Mouse (Mus musculus) forebrain, embryonic 14.5 days (tissue): ENCODE results near the gene Gpr18. TPM values are rescaled to one million over a fixed set of nuclear protein-coding genes. Genes with fewer than 3 reads are reported as not detected.

Experiments
- ATAC-seq: fragments of 200-750 bp; cut with Nextera tagmentation; 2 replicates; pipeline ENCODE4 v1.8.0; 2017; ENCODE audit warnings: mild to moderate bottlenecking, moderate library complexity
- DNase-seq: peaks from one replicate; pipeline ENCODE4 v3.0.0-alpha.2; 2015; ENCODE audit warnings: low spot score
- H3K27ac ChIP-seq: fragments of 300-500 bp; sonication (generic); 2 replicates; pipeline ENCODE4 v1.5.1; 2014; ENCODE audit warnings: low read depth, mild to moderate bottlenecking, control low read depth, low read length, moderate library complexity
- H3K27me3 ChIP-seq: fragments of 300-500 bp; sonication (generic); replicated peaks from 2 replicates; pipeline ENCODE4 v1.6.1; 2014; ENCODE audit warnings: low read length, control low read depth, mixed read lengths; ENCODE audit not compliant: control insufficient read depth, insufficient read depth
- H3K36me3 ChIP-seq: fragments of 300-500 bp; sonication (generic); 2 replicates; pipeline ENCODE4 v1.6.1; 2014; ENCODE audit warnings: low read length, control low read depth; ENCODE audit not compliant: control insufficient read depth, insufficient read depth
- H3K4me1 ChIP-seq: fragments of 300-500 bp; sonication (generic); 2 replicates; pipeline ENCODE4 v1.6.1; 2014; ENCODE audit warnings: antibody characterized with exemption, low read length, control low read depth; ENCODE audit not compliant: control insufficient read depth, insufficient read depth
- H3K4me2 ChIP-seq: fragments of 300-500 bp; sonication (generic); 2 replicates; pipeline ENCODE4 v1.6.1; 2014; ENCODE audit warnings: mild to moderate bottlenecking, control low read depth, low read length
- H3K4me3 ChIP-seq: fragments of 300-500 bp; sonication (generic); 2 replicates; pipeline ENCODE4 v1.5.1; 2014; ENCODE audit warnings: low read depth, low read length, control low read depth
- H3K9ac ChIP-seq: fragments of 300-500 bp; sonication (generic); 2 replicates; pipeline ENCODE4 v1.6.1; 2014; ENCODE audit warnings: mild to moderate bottlenecking, low read length, control low read depth, moderate library complexity
- H3K9me3 ChIP-seq: fragments of 300-500 bp; sonication (generic); replicated peaks from 2 replicates; pipeline ENCODE4 v1.6.1; 2016; ENCODE audit warnings: low read length, control low read depth, mixed read lengths; ENCODE audit not compliant: control insufficient read depth
- WGBS: fragments of 180-500 bp; shearing (Covaris S2); extraction: QIAGEN DNeasy Blood & Tissue Kit; methylation state at CpG from one replicate; pipeline ENCODE4 v1.1.7; 2014; 5-methylcytosine and 5-hydroxymethylcytosine counted together
- polyA plus RNA-seq: library from polyadenylated mRNA; unstranded; fragments of >200 nt; fragmentation: Nextera tagmentation; extraction: Ambion mirVana; gene quantifications from 2 replicates; pipeline ENCODE4 v1.2.1, GENCODE M21; 2014

Gpr18 gene
- polyA plus RNA-seq, 1 experiment from 2014 or later = not detected

DNA sequence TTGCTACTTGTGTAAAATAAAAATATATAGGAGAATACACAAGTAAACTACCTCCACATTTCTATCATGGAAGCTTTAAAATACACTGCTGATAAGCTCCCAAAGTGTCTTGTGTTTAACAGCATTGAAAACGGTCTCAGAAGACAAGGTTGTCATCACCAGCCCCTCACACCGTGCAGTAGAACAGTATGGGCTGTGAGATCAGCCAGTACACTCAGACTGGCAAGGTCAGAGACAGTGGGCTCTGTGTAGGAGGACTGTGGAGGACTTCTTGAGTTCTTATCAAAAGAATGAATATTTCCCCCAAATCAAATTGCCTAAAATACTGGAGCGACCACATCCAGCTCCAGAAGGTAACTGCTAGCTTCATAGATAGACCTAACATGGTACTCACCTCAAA, 24.0 kb upstream of the Gpr18 start:
- no peaks in the 10 kb centered on the region for H3K4me1 ChIP-seq
- no peak overlapping the region for H3K9ac ChIP-seq
- 0 out of 2 replicates have a peak, but pooled peaks cover 4% of the 10 kb centered on the region for H3K9me3 ChIP-seq
- H3K27me3 ChIP-seq = no peaks in the 10 kb centered on the region
- 92% methylated on average over 3 of the region's 3 CpGs for WGBS
- H3K27ac ChIP-seq = no peak overlapping the region
- no peak overlapping the region for H3K4me3 ChIP-seq
- H3K36me3 ChIP-seq = 0 out of 2 replicates have a peak, but pooled peaks cover under 1% of the 10 kb centered on the region
- DNase-seq (no peak), ATAC-seq (no peak)
- no peak overlapping the region for H3K4me2 ChIP-seq

DNA sequence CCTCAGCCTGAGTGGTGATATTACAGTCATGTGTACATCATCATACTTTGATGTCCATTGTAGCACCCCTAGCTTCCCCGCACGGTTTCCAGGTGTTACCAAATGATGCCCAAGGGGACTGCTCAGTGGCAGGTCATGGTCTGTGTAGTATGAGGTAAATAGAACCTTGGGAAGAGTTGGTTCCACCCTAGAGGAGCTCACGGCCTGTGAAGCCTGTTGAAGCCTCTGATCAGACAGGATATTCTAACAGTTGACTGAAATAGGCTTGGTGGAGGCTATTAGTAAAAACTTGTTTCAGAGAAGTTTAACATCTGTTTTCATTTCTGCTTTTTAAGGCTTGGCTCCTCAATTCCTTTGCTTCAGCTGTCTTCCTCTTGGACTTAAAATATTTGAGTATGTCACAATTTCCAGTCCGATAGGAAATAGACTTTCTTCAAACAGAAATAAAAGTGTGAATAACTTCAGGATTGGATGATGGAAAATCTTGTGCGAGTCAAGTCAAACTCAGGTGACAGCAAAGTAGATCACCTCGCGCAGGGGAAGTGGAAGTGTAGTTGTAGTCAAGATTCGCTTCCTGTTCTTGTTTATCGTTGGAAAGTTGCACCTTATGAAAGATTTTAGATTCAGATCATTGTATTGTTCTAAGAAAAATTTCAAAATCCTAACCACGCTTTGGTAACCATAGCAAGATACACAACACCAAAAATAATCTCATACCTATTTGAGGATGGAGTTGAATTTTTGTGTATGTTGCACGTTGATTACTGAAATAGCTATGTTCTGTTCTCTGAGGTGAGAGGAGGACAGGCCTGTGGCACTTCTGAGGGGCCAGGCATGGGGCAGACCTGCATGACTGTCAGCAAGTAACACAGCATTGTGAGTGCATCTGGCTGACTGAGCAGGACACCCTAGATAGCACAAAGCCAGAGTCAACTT, 22.9 kb upstream of the Gpr18 start:
- no peak overlapping the region for H3K27ac ChIP-seq
- H3K4me2 ChIP-seq = no peak overlapping the region
- no peak for ATAC-seq
- H3K9ac ChIP-seq = no peak overlapping the region
- H3K27me3 ChIP-seq = no peaks in the 10 kb centered on the region
- DNase-seq = no peak
- WGBS = 96% methylated on average over 11 of the region's 11 CpGs
- no peaks in the 10 kb centered on the region for H3K4me1 ChIP-seq
- 0 out of 2 replicates have a peak, but pooled peaks cover 4% of the 10 kb centered on the region for H3K9me3 ChIP-seq
- H3K36me3 ChIP-seq = peaks cover 9% of the 10 kb centered on the region
- H3K4me3 ChIP-seq = no peak overlapping the region

DNA sequence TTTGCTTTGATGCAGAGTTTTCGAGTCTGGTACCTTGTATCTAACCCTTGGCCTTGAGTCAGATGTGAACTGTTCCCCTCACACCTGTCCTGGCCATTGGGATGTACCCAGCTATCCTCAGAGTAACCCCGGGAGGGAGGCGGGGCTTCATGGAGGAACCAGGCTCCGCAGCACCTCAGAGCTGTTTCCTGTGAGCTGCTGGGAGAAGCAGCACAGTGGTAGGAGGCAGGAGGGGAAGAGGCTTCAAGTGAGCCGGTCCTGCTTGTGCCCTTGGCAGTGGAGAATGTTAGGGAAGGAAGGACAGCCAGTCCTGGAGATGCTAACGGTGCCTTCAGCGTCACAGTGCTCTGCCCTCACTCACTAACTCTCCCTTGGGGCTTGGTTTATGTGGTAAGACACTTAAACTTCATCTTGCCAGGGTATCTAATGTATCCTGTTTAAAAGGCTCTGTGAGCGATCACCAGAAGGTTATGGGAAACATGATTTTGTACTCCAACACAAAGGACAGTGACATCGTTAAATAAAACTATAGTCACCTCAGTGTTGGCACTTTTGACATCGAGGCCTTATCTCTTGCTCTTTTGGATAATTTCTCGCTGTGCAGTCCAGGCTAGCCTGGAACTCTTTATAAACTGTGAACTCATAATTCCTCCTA, 22.1 kb upstream of the Gpr18 start:
- no peaks in the 10 kb centered on the region for H3K27me3 ChIP-seq
- H3K4me3 ChIP-seq = no peak overlapping the region
- H3K36me3 ChIP-seq = peaks cover 9% of the 10 kb centered on the region
- no peaks in the 10 kb centered on the region for H3K4me1 ChIP-seq
- DNase-seq = no peak
- WGBS = 90% methylated on average over 11 of the region's 11 CpGs
- 0 out of 2 replicates have a peak, but pooled peaks cover 4% of the 10 kb centered on the region for H3K9me3 ChIP-seq
- no peak overlapping the region for H3K9ac ChIP-seq
- ATAC-seq = no peak
- no peak overlapping the region for H3K27ac ChIP-seq
- no peak overlapping the region for H3K4me2 ChIP-seq

DNA sequence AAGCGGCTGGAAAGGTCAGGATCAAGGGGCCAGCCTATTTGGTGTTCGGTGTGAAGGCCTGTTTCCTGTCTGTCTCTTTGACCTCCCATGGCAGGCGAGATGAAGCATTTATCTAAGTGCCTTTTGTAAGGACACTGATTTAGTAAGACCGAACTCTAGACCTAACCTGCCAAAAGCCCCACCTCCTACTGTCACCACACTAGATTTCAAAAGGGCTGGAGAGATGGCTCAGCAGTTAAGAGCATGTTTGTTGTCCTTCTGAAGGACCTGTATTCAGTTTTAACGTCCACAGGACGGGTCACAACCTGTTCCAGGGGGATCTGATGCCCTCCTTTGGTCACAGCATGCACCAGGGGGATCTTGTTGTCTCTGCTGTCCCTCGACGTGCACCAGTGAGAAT, 21.3 kb upstream of the Gpr18 start:
- WGBS = 89% methylated on average over 8 of the region's 8 CpGs
- Histone ChIP-seq H3K27me3 (no peaks in the 10 kb centered on the region), H3K4me2 (no peak overlapping the region), H3K36me3 (peaks cover 9% of the 10 kb centered on the region), H3K27ac (no peak overlapping the region), H3K4me1 (no peaks in the 10 kb centered on the region), H3K9ac (no peak overlapping the region), H3K4me3 (no peak overlapping the region), H3K9me3 (0 out of 2 replicates have a peak, but pooled peaks cover 4% of the 10 kb centered on the region)
- no peak for ATAC-seq
- DNase-seq = no peak

DNA sequence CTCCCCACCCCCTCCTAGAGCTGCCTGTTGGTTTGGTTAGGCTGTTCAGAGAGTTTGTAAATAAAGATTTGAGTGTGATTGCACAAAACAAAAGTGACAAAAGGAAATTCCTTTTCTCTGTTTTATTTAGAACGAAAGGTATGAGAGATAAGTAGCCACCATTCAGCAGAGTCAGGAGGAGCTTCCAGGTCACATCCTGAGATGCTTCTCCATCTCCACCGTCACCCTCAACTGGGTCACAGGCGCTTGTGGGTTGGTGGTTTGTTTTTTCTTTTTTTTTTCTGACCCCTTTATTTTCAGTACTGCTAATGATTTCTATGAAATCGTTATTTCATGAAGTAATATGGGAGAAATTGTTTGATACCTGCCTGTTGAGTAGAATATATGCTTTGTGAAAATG, 20.8 kb upstream of the Gpr18 start:
- no peak overlapping the region for H3K9ac ChIP-seq
- no peaks in the 10 kb centered on the region for H3K4me1 ChIP-seq
- no peak overlapping the region for H3K27ac ChIP-seq
- H3K4me3 ChIP-seq = no peak overlapping the region
- ATAC-seq (no peak), DNase-seq (no peak)
- H3K4me2 ChIP-seq = no peak overlapping the region
- H3K36me3 ChIP-seq = peaks cover 9% of the 10 kb centered on the region
- H3K27me3 ChIP-seq = no peaks in the 10 kb centered on the region
- H3K9me3 ChIP-seq = 0 out of 2 replicates have a peak, but pooled peaks cover 4% of the 10 kb centered on the region
- WGBS = 97% methylated on average over 4 of the region's 4 CpGs

DNA sequence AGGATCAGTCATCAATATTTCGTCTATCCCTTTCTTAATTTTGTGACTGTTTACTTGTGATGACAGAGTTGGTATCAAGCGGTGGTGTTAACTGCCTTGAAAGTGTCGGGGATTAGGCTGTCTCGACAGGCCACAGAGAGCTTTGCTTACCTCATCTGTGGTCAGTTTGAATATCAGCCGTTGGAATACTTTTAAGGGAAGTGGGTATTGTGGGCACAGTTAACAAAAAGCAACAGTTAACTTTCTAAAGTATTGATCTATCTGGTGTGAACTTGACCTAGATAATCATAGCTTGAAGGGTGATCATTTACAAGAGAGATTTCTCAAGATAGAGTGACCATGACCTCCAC, 19.0 kb upstream of the Gpr18 start:
- no peak for ATAC-seq

DNA sequence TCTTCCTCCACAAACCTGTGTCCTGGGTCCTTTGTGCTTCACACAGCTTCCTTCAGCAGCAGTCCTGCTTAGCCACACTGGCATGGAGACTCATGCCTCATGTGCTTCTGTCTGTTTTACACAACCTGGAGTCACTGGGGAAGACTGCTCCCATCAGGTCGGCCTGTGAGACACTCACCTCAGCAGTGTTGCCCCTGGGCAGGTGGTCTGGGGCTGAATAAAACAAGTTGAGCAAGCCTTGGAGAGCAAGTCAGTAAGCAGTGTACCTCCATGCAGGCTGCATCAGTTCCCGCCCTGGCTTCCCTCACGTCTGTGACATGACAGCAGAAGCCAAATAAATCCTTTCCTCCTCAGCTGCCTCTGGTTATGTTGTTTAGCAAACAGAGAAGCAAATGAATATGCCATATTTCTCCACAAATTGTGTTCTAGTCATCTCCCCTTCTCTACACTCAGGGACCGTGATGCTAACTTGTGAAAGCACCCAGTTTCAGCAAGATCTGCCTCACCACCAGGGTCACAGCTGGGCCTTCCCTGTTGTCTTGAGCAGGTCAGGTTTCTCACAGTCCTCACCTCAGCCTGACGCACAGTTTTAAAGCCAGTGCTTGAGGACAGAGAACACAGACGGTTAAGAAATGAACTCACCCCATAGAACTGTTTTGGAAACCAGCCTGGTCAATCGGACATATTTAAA, 18.5 kb upstream of the Gpr18 start:
- ATAC-seq = no peak
- WGBS = 96% methylated on average over 7 of the region's 7 CpGs

More for the DNA sequence above, 19.0 kb upstream of the Gpr18 start:
- Histone ChIP-seq H3K9ac (no peak overlapping the region), H3K4me2 (no peak overlapping the region), H3K27me3 (no peaks in the 10 kb centered on the region), H3K36me3 (peaks cover 9% of the 10 kb centered on the region), H3K9me3 (0 out of 2 replicates have a peak, but pooled peaks cover 4% of the 10 kb centered on the region), H3K27ac (no peak overlapping the region), H3K4me3 (no peak overlapping the region), H3K4me1 (no peaks in the 10 kb centered on the region)
- DNase-seq = no peak
- 93% methylated on average over 5 of the region's 5 CpGs for WGBS

DNA sequence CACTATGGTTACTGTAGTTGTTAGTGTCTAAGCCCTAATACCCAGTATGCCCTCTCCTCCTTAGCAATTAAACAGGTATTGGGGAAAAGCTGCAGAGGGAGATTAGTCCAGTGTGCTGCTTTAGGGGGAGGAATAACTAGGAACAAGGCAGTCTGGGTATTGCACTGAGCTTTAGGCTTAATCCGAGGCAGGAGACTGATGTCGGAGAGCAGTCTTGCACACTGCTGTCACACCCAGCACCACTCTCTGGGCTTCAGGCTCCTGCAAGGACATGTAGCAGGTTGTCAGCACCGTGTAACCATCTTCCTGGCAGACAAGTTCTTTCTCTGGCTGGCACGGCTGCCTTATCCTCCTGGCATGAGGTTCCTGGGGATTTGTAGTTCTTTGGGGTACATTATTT, 16.6 kb upstream of the Gpr18 start:
- Histone ChIP-seq H3K4me3 (no peak overlapping the region), H3K27ac (no peak overlapping the region), H3K27me3 (no peaks in the 10 kb centered on the region), H3K9ac (no peak overlapping the region), H3K9me3 (0 out of 2 replicates have a peak, but pooled peaks cover 4% of the 10 kb centered on the region), H3K4me1 (no peaks in the 10 kb centered on the region), H3K36me3 (peaks cover 9% of the 10 kb centered on the region), H3K4me2 (no peak overlapping the region)
- WGBS = 81% methylated on average over 4 of the region's 4 CpGs
- DNase-seq (no peak), ATAC-seq (no peak)

More for the DNA sequence above, 18.5 kb upstream of the Gpr18 start:
- DNase-seq = no peak
- Histone ChIP-seq H3K4me2 (no peak overlapping the region), H3K9ac (no peak overlapping the region), H3K27ac (no peak overlapping the region), H3K27me3 (no peaks in the 10 kb centered on the region), H3K4me3 (no peak overlapping the region), H3K9me3 (0 out of 2 replicates have a peak, but pooled peaks cover 4% of the 10 kb centered on the region), H3K4me1 (no peaks in the 10 kb centered on the region), H3K36me3 (peaks cover 9% of the 10 kb centered on the region)
